Mouse (Mus musculus) bone marrow, adult 2 months (tissue): ENCODE measurements around the gene Lpin1.

Experiments used
- CTCF ChIP-seq: fragments of 200-500 bp; IDR thresholded peaks from 2 replicates; pipeline ENCODE4 v1.5.1; 2011; ENCODE audit warnings: low read length, control low read depth; ENCODE audit not compliant: control insufficient read depth, insufficient read depth
- POLR2A ChIP-seq: fragments of 200-500 bp; IDR thresholded peaks from 2 replicates; pipeline ENCODE4 v1.6.1; 2011; ENCODE audit warnings: low read depth, mild to moderate bottlenecking, control low read depth, low read length, borderline replicate concordance; ENCODE audit not compliant: control insufficient read depth

GRCm38 (mm10) chr12:16618512-16619274 is 7.9 kb upstream of the Lpin1 start:
- TF ChIP-seq CTCF = no peak
- no peak for TF ChIP-seq POLR2A
